Mouse (Mus musculus): ENCODE results near the gene Casz1. TPM values are rescaled to one million over a fixed set of nuclear protein-coding genes. Genes with fewer than 3 reads are reported as not detected.

Gene Casz1
- polyA plus RNA-seq, 1 experiment from 2014 or later, result 9.7 TPM

DNA sequence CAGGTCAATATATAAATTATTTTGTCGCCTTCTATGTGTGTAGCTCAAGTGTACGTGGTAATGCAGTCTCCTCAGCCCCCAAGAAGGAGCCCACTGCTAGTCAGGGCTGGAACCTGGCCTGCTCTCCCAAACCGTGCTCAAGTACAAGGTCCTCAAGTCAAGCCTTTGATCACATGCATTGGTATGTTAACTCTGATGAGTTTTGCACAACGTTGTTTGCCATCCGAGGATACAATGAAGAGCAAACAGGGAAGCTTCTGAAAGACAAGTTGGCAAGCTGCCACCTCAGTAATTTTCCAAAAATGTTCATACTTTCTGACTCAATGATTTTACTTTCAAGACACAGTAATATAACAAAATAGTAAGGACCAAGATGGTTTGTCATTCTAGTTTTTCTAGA lies 189.7 kb downstream of the Casz1 start:
- Histone ChIP-seq H3K27me3 (replicated peaks; ENCODE audit: insufficient read depth, low read length) (no peaks in the 10 kb centered on the region), H3K9me3 (ENCODE audit: low read length) (no peaks in the 10 kb centered on the region), H3K4me1 (ENCODE audit: insufficient read depth, low read depth, low read length) (no peaks in the 10 kb centered on the region), H3K4me2 (replicated peaks; ENCODE audit: low read depth, low read length) (no peak overlapping the region), H3K27ac (ENCODE audit: low read length) (no peak overlapping the region), H3K36me3 (ENCODE audit: insufficient read depth, low read length) (no peaks in the 10 kb centered on the region), H3K4me3 (ENCODE audit: low read depth, low read length) (no peak overlapping the region), H3K9ac (replicated peaks; ENCODE audit: low read depth) (no peak overlapping the region)
- no peak for ATAC-seq
- no peak for TF ChIP-seq EP300 (IDR thresholded peaks at IDR 0.05)
- no peak for TF ChIP-seq CTCF (IDR thresholded peaks at IDR 0.05)
- no peak for DNase-seq (ENCODE audit: low spot score)
- WGBS, result 49% methylated on average over 5 of the region's 5 CpGs

DNA sequence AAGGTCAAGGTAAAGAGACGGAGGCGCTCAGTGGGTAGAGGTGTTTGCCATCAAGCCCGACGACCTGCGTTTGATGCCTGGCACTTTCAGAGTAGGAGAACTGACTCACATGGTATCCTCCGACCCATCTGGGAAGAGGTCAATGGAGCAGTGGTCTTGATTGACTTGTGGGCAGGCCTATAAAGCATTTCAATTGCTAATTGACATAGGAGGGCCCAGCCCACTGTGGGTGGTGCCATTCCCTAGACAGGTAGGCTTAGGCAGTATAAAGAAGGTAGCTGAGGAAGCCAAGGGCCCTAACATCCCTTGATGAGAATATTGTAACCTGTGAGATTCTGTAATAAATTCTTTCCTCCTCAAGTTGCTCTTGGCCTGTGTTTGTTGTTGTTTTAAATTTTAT lies 196.5 kb downstream of the Casz1 start:
- Histone ChIP-seq H3K9ac (replicated peaks; ENCODE audit: low read depth) (no peak overlapping the region), H3K27me3 (replicated peaks; ENCODE audit: insufficient read depth, low read length) (no peaks in the 10 kb centered on the region), H3K27ac (ENCODE audit: low read length) (no peak overlapping the region), H3K4me3 (ENCODE audit: low read depth, low read length) (no peak overlapping the region), H3K9me3 (ENCODE audit: low read length) (no peaks in the 10 kb centered on the region), H3K36me3 (ENCODE audit: insufficient read depth, low read length) (no peaks in the 10 kb centered on the region), H3K4me1 (ENCODE audit: insufficient read depth, low read depth, low read length) (no peaks in the 10 kb centered on the region), H3K4me2 (replicated peaks; ENCODE audit: low read depth, low read length) (no peak overlapping the region)
- ATAC-seq (no peak), DNase-seq (ENCODE audit: low spot score) (no peak)
- 92% methylated on average over 6 of the region's 6 CpGs for WGBS
- no peak for TF ChIP-seq EP300 (IDR thresholded peaks at IDR 0.05)
- no peak for TF ChIP-seq CTCF (IDR thresholded peaks at IDR 0.05)

- Histone ChIP-seq H3K4me1 (ENCODE audit: insufficient read depth, low read depth, low read length) (no peaks in the 10 kb centered on the region), H3K9ac (replicated peaks; ENCODE audit: low read depth) (no peak overlapping the region), H3K9me3 (ENCODE audit: low read length) (no peaks in the 10 kb centered on the region), H3K4me2 (replicated peaks; ENCODE audit: low read depth, low read length) (no peak overlapping the region), H3K27me3 (replicated peaks; ENCODE audit: insufficient read depth, low read length) (no peaks in the 10 kb centered on the region), H3K36me3 (ENCODE audit: insufficient read depth, low read length) (no peaks in the 10 kb centered on the region), H3K27ac (ENCODE audit: low read length) (no peak overlapping the region), H3K4me3 (ENCODE audit: low read depth, low read length) (no peak overlapping the region)
- DNase-seq (ENCODE audit: low spot score) (no peak), ATAC-seq (no peak)
- TF ChIP-seq EP300 (IDR thresholded peaks at IDR 0.05) (no peak), CTCF (IDR thresholded peaks at IDR 0.05) (no peak)
- 63% methylated on average over 5 of the region's 5 CpGs for WGBS
Measured at GRCm38 (mm10) chr4:149001515-149001914, 197.3 kb downstream of the Casz1 start.

DNA sequence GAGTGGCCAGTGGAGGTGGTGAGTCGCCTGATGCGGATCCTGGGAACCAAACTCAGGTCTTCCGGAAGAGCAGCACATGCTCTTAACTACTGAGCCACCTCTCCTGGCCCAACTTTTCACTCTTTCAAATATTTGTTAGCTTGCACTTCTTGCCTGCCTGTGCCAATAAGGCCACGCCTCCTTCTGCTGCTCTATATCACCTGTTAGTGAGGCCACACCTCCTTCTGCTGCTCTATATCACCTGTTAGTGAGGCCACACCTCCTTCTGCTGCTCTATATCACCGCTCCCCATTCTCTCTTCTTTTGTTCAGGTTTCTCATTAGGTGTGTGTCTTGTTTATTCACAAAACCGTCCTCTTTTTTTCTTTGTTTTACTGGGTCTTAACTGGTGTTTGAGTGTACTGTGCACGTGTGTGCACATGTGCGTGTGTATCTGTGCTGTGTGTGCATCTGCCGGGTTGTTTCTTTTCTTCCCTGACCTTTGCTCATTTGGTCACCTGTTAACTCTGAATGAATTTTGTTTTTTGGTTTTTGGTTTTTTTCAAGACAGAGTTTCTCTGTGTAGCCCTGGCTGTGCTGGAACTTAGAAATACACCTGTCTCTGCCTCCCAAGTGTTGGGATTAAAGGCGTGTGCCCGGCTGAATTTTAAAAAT lies 198.3 kb downstream of the Casz1 start:
- no peaks in the 10 kb centered on the region for H3K27me3 ChIP-seq (replicated peaks; ENCODE audit: insufficient read depth, low read length)
- ATAC-seq (peak; percentile 44; the same call in 1 of the 2 replicates), DNase-seq (ENCODE audit: low spot score) (no peak)
- H3K36me3 ChIP-seq (ENCODE audit: insufficient read depth, low read length), result no peaks in the 10 kb centered on the region
- no peak overlapping the region for H3K4me2 ChIP-seq (replicated peaks; ENCODE audit: low read depth, low read length)
- WGBS, result 75% methylated on average over 11 of the region's 11 CpGs
- no peaks in the 10 kb centered on the region for H3K9me3 ChIP-seq (ENCODE audit: low read length)
- no peaks in the 10 kb centered on the region for H3K4me1 ChIP-seq (ENCODE audit: insufficient read depth, low read depth, low read length)
- TF ChIP-seq EP300 (IDR thresholded peaks at IDR 0.05) (no peak), CTCF (IDR thresholded peaks at IDR 0.05) (no peak)
- no peak overlapping the region for H3K9ac ChIP-seq (replicated peaks; ENCODE audit: low read depth)
- no peak overlapping the region for H3K27ac ChIP-seq (ENCODE audit: low read length)
- no peak overlapping the region for H3K4me3 ChIP-seq (ENCODE audit: low read depth, low read length)

Other genes with a start within 250 kb of the Casz1 start
- 33.2 and 35.9 TPM in 2 replicates for gene Exosc10, start 246.0 kb upstream of the Casz1 start, polyA plus RNA-seq (2015; fragmentation: Nextera tagmentation; extraction: Ambion mirVana)
- 45.8 and 46.6 TPM in 2 replicates for gene Srm, start 212.9 kb upstream of the Casz1 start, polyA plus RNA-seq (2015; fragmentation: Nextera tagmentation; extraction: Ambion mirVana)
- gene Masp2, start 201.9 kb upstream of the Casz1 start, polyA plus RNA-seq (2015; fragmentation: Nextera tagmentation; extraction: Ambion mirVana), result 0.13 TPM in 1 of 2 replicates, not detected in the other
- 124 and 157 TPM in 2 replicates for gene Tardbp, start 177.4 kb upstream of the Casz1 start, polyA plus RNA-seq (2015; fragmentation: Nextera tagmentation; extraction: Ambion mirVana)
- gene Gm572, start 161.1 kb upstream of the Casz1 start, polyA plus RNA-seq (2015; fragmentation: Nextera tagmentation; extraction: Ambion mirVana), result not detected in 2 replicates